Comparison of ENCODE assay signal across 8 mouse cellular contexts in genomic region chr7:25249314-25250140, GRCm38 (mm10). TPM values are rescaled to one million over a fixed set of nuclear protein-coding genes. Genes with fewer than 3 reads are reported as not detected.
A peak's percentile ranks its signal among the peaks of the same experiment; 100 is the strongest.
DNase-seq lines count a peak whose midpoint lies in the region; ATAC-seq and TF ChIP-seq lines count a peak whose summit lies in the region.

No protein-coding gene starts in this region.

- peak overlapping the region; percentile 95 for H3K4me2 ChIP-seq in forebrain, embryonic 15.5 days (replicated peaks)

- peaks cover 24% of the 10 kb centered on the region for H3K36me3 ChIP-seq in ES-E14 (ENCODE audit: control insufficient read depth, insufficient read depth, low read length, poor library complexity, severe bottlenecking)
- no peaks in the 10 kb centered on the region for H3K36me3 ChIP-seq in forebrain, embryonic 15.5 days

- DNase-seq in ES-E14 (ENCODE audit: low read depth, low spot score): peak; percentile 68
- DNase-seq in brain, embryonic 14.5 days (ENCODE audit: low read depth): peak; percentile 89
- peak; percentile 84 for DNase-seq in heart, postnatal 4 days
- DNase-seq in layer of hippocampus, postnatal 10 days (ENCODE audit: low spot score in 2 of 2): peak; percentile 75 to 79
- DNase-seq in lung, postnatal 25 days (ENCODE audit: low spot score): peak; percentile 76
- peak; percentile 88 for DNase-seq in retina, postnatal 1 day
- DNase-seq in urinary bladder, postnatal 36 days (ENCODE audit: low spot score in 2 of 2): peak; percentile 69 to 80

- H3K27me3 ChIP-seq in forebrain, embryonic 15.5 days: no peaks in the 10 kb centered on the region

- peak overlapping the region; percentile 91 for H3K9ac ChIP-seq in ES-E14 (ENCODE audit: insufficient read depth, low read depth, low read length, poor library complexity, severe bottlenecking)
- H3K9ac ChIP-seq in forebrain, embryonic 15.5 days (replicated peaks): peak overlapping the region; percentile 60

- peak overlapping the region; percentile 92 to 98 for H3K4me3 ChIP-seq in ES-E14 (ENCODE audit: insufficient read depth in 1 of 2, low read depth in 1 of 2, low read length in 2 of 2, poor library complexity in 1 of 2, severe bottlenecking in 1 of 2)
- peak overlapping the region; percentile 73 for H3K4me3 ChIP-seq in forebrain, embryonic 15.5 days

- TF ChIP-seq CTCF in brain, embryonic 14.5 days (IDR thresholded peaks at IDR 0.05; ENCODE audit: borderline replicate concordance, extremely low read depth, insufficient read depth, insufficient read length): no peak

- in situ Hi-C loops in ES-E14 (cut with MboI; ENCODE audit: low sequenced_read_pairs in 2 of 2, unreplicated experiment in 2 of 2): no loop called here

- TF ChIP-seq POLR2A in brain, embryonic 14.5 days (IDR thresholded peaks at IDR 0.05; ENCODE audit: borderline replicate concordance, extremely low read depth, insufficient read depth, insufficient read length, poor library complexity, severe bottlenecking): 0 out of 2 replicates have a peak, but pooled peaks have one; percentile 4

- no peaks in the 10 kb centered on the region for H3K9me3 ChIP-seq in ES-E14 (ENCODE audit: control insufficient read depth, insufficient read depth, low read depth, low read length)
- no peaks in the 10 kb centered on the region for H3K9me3 ChIP-seq in forebrain, embryonic 15.5 days

- peak; percentile 36 for ATAC-seq in forebrain, embryonic 15.5 days (replicated peaks)

- peaks cover 3 to 22% of the 10 kb centered on the region in 2 experiments for H3K4me1 ChIP-seq in ES-E14 (ENCODE audit: control insufficient read depth in 2 of 2, insufficient read depth in 2 of 2, low read length in 2 of 2, poor library complexity in 1 of 2)
- peaks cover 55% of the 10 kb centered on the region for H3K4me1 ChIP-seq in forebrain, embryonic 15.5 days

- WGBS in forebrain, embryonic 15.5 days: 1% methylated on average over 57 of the region's 73 CpGs

- peak overlapping the region; percentile 94 for H3K27ac ChIP-seq in ES-E14 (ENCODE audit: insufficient read depth, low read depth, low read length, poor library complexity, severe bottlenecking)
- H3K27ac ChIP-seq in forebrain, embryonic 15.5 days (replicated peaks): peak overlapping the region; percentile 96

TF ChIP-seq in ES-E14, 5 proteins besides CTCF, POLR2A, EP300 and RAD21:
- no peak for TF ChIP-seq ZC3H11A (IDR thresholded peaks at IDR 0.05; ENCODE audit: borderline replicate concordance, low read depth, low read length)
- no peak for TF ChIP-seq ZNF384 (IDR thresholded peaks at IDR 0.05; ENCODE audit: low read depth, low read length)
- TF ChIP-seq HCFC1 (IDR thresholded peaks at IDR 0.05; ENCODE audit: borderline replicate concordance, insufficient read depth, low read length): no peak
- no peak for TF ChIP-seq CHD2 (IDR thresholded peaks at IDR 0.05; ENCODE audit: low read depth, low read length)
- no peak for TF ChIP-seq MAFK (IDR thresholded peaks at IDR 0.05; ENCODE audit: insufficient read depth, low read depth, low read length)

RNA-seq across cellular contexts. Expression of gene Erf, which starts 1.0 kb away (rescaled TPM):
- total RNA-seq in ES-E14 (2012; rRNA removed): 82.2 and 87.1 TPM in 2 replicates
- polyA plus RNA-seq in brain, embryonic 14.5 days (2012; rRNA removed): 20.2 and 28.4 TPM in 2 replicates
- 4.8 and 5.5 TPM in 2 replicates for polyA plus RNA-seq in forebrain, embryonic 15.5 days (2015; fragmentation: Nextera tagmentation; extraction: Ambion mirVana)
- 10 to 100 TPM; 47.5 to 53.2 TPM for total RNA-seq in heart, postnatal 4 days (2021)
- total RNA-seq in layer of hippocampus, postnatal 10 days (2021): 10 to 100 TPM; 38.1 to 39.5 TPM

RNA-seq across cellular contexts. Expression of gene Gsk3a, which starts 11.9 kb away (rescaled TPM):
- 38.2 and 38.5 TPM in 2 replicates for total RNA-seq in ES-E14 (2012; rRNA removed)
- 224 and 265 TPM in 2 replicates for polyA plus RNA-seq in brain, embryonic 14.5 days (2012; rRNA removed)
- 16.2 and 17.4 TPM in 2 replicates for polyA plus RNA-seq in forebrain, embryonic 15.5 days (2015; fragmentation: Nextera tagmentation; extraction: Ambion mirVana)
- 10 to 100 TPM; 68.2 to 70.9 TPM for total RNA-seq in heart, postnatal 4 days (2021)
- 100 to 1,000 TPM; 162 to 187 TPM for total RNA-seq in layer of hippocampus, postnatal 10 days (2021)

RNA-seq across cellular contexts. Expression of gene Cic, which starts 18.0 kb away (rescaled TPM):
- 68.4 and 72.4 TPM in 2 replicates for total RNA-seq in ES-E14 (2012; rRNA removed)
- 107 and 149 TPM in 2 replicates for polyA plus RNA-seq in brain, embryonic 14.5 days (2012; rRNA removed)
- polyA plus RNA-seq in forebrain, embryonic 15.5 days (2015; fragmentation: Nextera tagmentation; extraction: Ambion mirVana): 53.2 and 54.4 TPM in 2 replicates
- total RNA-seq in heart, postnatal 4 days (2021): 100 to 1,000 TPM; 108 to 109 TPM
- 100 to 1,000 TPM; 234 to 267 TPM for total RNA-seq in layer of hippocampus, postnatal 10 days (2021)

RNA-seq across cellular contexts. Expression of gene Zfp526, which starts 28.3 kb away (rescaled TPM):
- 5.0 and 5.2 TPM in 2 replicates for total RNA-seq in ES-E14 (2012; rRNA removed)
- 9.0 and 10.0 TPM in 2 replicates for polyA plus RNA-seq in brain, embryonic 14.5 days (2012; rRNA removed)
- 1.9 and 2.0 TPM in 2 replicates for polyA plus RNA-seq in forebrain, embryonic 15.5 days (2015; fragmentation: Nextera tagmentation; extraction: Ambion mirVana)
- 10 to 100 TPM in 1 of 2 experiments, 1 to 10 TPM in 1; 9.9 to 10.2 TPM for total RNA-seq in heart, postnatal 4 days (2021)
- 1 to 10 TPM; 7.2 to 8.4 TPM for total RNA-seq in layer of hippocampus, postnatal 10 days (2021)

RNA-seq across cellular contexts. Expression of gene Dedd2, which starts 29.1 kb away (rescaled TPM):
- 22.8 and 31.3 TPM in 2 replicates for total RNA-seq in ES-E14 (2012; rRNA removed)
- 19.1 and 19.7 TPM in 2 replicates for polyA plus RNA-seq in brain, embryonic 14.5 days (2012; rRNA removed)
- polyA plus RNA-seq in forebrain, embryonic 15.5 days (2015; fragmentation: Nextera tagmentation; extraction: Ambion mirVana): 17.7 and 18.0 TPM in 2 replicates
- total RNA-seq in heart, postnatal 4 days (2021): 1 to 10 TPM; 7.2 to 9.6 TPM
- 10 to 100 TPM; 22.2 to 26.3 TPM for total RNA-seq in layer of hippocampus, postnatal 10 days (2021)

Comparison
In these comparisons a context has a peak if more than half of its experiments do, and no peak if none do; other contexts are left out.
1. Peak in every context shown above with its lines: DNase-seq, ATAC-seq, H3K4me3 ChIP-seq and H3K27ac ChIP-seq.